Mouse (Mus musculus) intestine, postnatal 0 days (tissue): ENCODE data around the gene Tmem120b. TPM values are rescaled to one million over a fixed set of nuclear protein-coding genes. Genes with fewer than 3 reads are reported as not detected.

Source experiments
- ATAC-seq: fragments of 200-750 bp; cut with Nextera tagmentation; 2 replicates; pipeline ENCODE4 v1.8.0; 2017; ENCODE audit warnings: mild to moderate bottlenecking, moderate TSS enrichment, moderate library complexity
- H3K27ac ChIP-seq: fragments of 300-500 bp; sonication (generic); 2 replicates; pipeline ENCODE4 v1.5.1; 2014; ENCODE audit warnings: mild to moderate bottlenecking, low read depth, low read length, moderate library complexity
- H3K27me3 ChIP-seq: fragments of 300-500 bp; sonication (generic); replicated peaks from 2 replicates; pipeline ENCODE4 v1.6.1; 2014; ENCODE audit warnings: low read length, mixed read lengths; ENCODE audit not compliant: control insufficient read depth, insufficient read depth
- H3K36me3 ChIP-seq: fragments of 300-500 bp; sonication (generic); 2 replicates; pipeline ENCODE4 v1.6.1; 2014; ENCODE audit warnings: mild to moderate bottlenecking, moderate library complexity; ENCODE audit not compliant: control insufficient read depth, insufficient read depth
- H3K4me1 ChIP-seq: fragments of 300-500 bp; sonication (generic); replicated peaks from 2 replicates; pipeline ENCODE4 v1.6.1; 2014; ENCODE audit warnings: antibody characterized with exemption, low read length, mixed read lengths; ENCODE audit not compliant: control insufficient read depth, insufficient read depth
- H3K4me2 ChIP-seq: fragments of 300-500 bp; sonication (generic); replicated peaks from 2 replicates; pipeline ENCODE4 v1.6.1; 2014; ENCODE audit warnings: low read depth, mild to moderate bottlenecking, moderate library complexity
- H3K4me3 ChIP-seq: fragments of 300-500 bp; sonication (generic); 2 replicates; pipeline ENCODE4 v1.5.1; 2014; ENCODE audit warnings: low read depth, low read length
- H3K9ac ChIP-seq: fragments of 300-500 bp; sonication (generic); 2 replicates; pipeline ENCODE4 v1.6.1; 2014; ENCODE audit warnings: mild to moderate bottlenecking, low read depth, low read length
- H3K9me3 ChIP-seq: fragments of 300-500 bp; sonication (generic); 2 replicates; pipeline ENCODE4 v1.6.1; 2016; ENCODE audit warnings: mixed run types; ENCODE audit not compliant: control insufficient read depth
- CTCF ChIP-seq: sonication (generic); IDR thresholded peaks from 2 replicates; pipeline ENCODE4 v1.5.1; 2016; ENCODE audit warnings: low read depth, mild to moderate bottlenecking, control low read depth, antibody characterized with exemption, moderate library complexity
- WGBS: fragments of 180-500 bp; shearing (Covaris S2); extraction: QIAGEN DNeasy Blood & Tissue Kit; methylation state at CpG from one replicate; pipeline ENCODE4 v1.1.7; 2014; 5-methylcytosine and 5-hydroxymethylcytosine counted together
- polyA plus RNA-seq: library from polyadenylated mRNA; unstranded; fragments of >200 nt; fragmentation: Nextera tagmentation; extraction: Ambion mirVana; gene quantifications from 2 replicates; pipeline ENCODE4 v1.2.1, GENCODE M21; 2015

Tmem120b gene
- polyA plus RNA-seq, 1 experiment from 2014 or later: 3.2 TPM

- no peaks in the 10 kb centered on the region for H3K27me3 ChIP-seq
- peaks cover 22% of the 10 kb centered on the region for H3K36me3 ChIP-seq
- H3K4me2 ChIP-seq: peak overlapping the region; percentile 98
- H3K4me3 ChIP-seq: peak overlapping the region; percentile 86
- peak overlapping the region; percentile 99 for H3K9ac ChIP-seq
- ATAC-seq: no peak
- H3K27ac ChIP-seq: peak overlapping the region; percentile 96
- WGBS: 3% methylated on average over 23 of the region's 24 CpGs
- 0 out of 2 replicates have a peak, but pooled peaks cover 3% of the 10 kb centered on the region for H3K4me1 ChIP-seq
- no peak for TF ChIP-seq CTCF
- no peaks in the 10 kb centered on the region for H3K9me3 ChIP-seq
Observed at GRCm38 (mm10) chr5:123143251-123143970, 75.2 kb downstream of the Tmem120b start.

GRCm38 (mm10) chr5:123143971-123144745, 75.9 kb downstream of the Tmem120b start:
- no peaks in the 10 kb centered on the region for H3K27me3 ChIP-seq
- WGBS: 4% methylated on average over 17 of the region's 17 CpGs
- ATAC-seq: no peak
- peak overlapping the region; percentile 96 for H3K27ac ChIP-seq
- peak overlapping the region; percentile 99; the same call in 1 of the 2 replicates for H3K9ac ChIP-seq
- H3K4me1 ChIP-seq: 0 out of 2 replicates have a peak, but pooled peaks cover 5% of the 10 kb centered on the region
- no peak for TF ChIP-seq CTCF
- no peaks in the 10 kb centered on the region for H3K9me3 ChIP-seq
- H3K4me2 ChIP-seq: peak overlapping the region; percentile 98
- H3K36me3 ChIP-seq: peaks cover 29% of the 10 kb centered on the region
- peak overlapping the region; percentile 86 for H3K4me3 ChIP-seq

- 33% methylated on average over 20 of the region's 20 CpGs for WGBS
- 0 out of 2 replicates have a peak overlapping the region, but pooled peaks have one; percentile 22 for H3K9ac ChIP-seq
- peaks cover 31% of the 10 kb centered on the region for H3K36me3 ChIP-seq
- no peak for ATAC-seq
- H3K4me3 ChIP-seq: peak overlapping the region; percentile 86
- H3K9me3 ChIP-seq: no peaks in the 10 kb centered on the region
- peak overlapping the region; percentile 98 for H3K4me2 ChIP-seq
- H3K27me3 ChIP-seq: no peaks in the 10 kb centered on the region
- H3K4me1 ChIP-seq: 0 out of 2 replicates have a peak, but pooled peaks cover 9% of the 10 kb centered on the region
- no peak overlapping the region for H3K27ac ChIP-seq
- TF ChIP-seq CTCF: no peak
Observed at GRCm38 (mm10) chr5:123144746-123145590, 76.8 kb downstream of the Tmem120b start.

- ATAC-seq: no peak
- H3K4me1 ChIP-seq: peaks cover 17% of the 10 kb centered on the region; the same call in 1 of the 2 replicates
Observed at GRCm38 (mm10) chr5:123146357-123146756, 78.1 kb downstream of the Tmem120b start.

GRCm38 (mm10) chr5:123147569-123147968, 79.4 kb downstream of the Tmem120b start:
- 80% methylated on average over 17 of the region's 17 CpGs for WGBS
- no peaks in the 10 kb centered on the region for H3K27me3 ChIP-seq
- no peak overlapping the region for H3K4me2 ChIP-seq
- no peak overlapping the region for H3K4me3 ChIP-seq
- H3K27ac ChIP-seq: no peak overlapping the region
- no peak for ATAC-seq
- TF ChIP-seq CTCF: no peak
- peaks cover 17% of the 10 kb centered on the region; the same call in 1 of the 2 replicates for H3K4me1 ChIP-seq
- H3K9ac ChIP-seq: no peak overlapping the region
- H3K9me3 ChIP-seq: no peaks in the 10 kb centered on the region
- H3K36me3 ChIP-seq: peaks cover 50% of the 10 kb centered on the region

More at GRCm38 (mm10) chr5:123146357-123146756, 78.1 kb downstream of the Tmem120b start:
- Histone ChIP-seq H3K27ac (no peak overlapping the region), H3K9me3 (no peaks in the 10 kb centered on the region), H3K9ac (no peak overlapping the region), H3K4me2 (no peak overlapping the region), H3K27me3 (no peaks in the 10 kb centered on the region), H3K4me3 (no peak overlapping the region), H3K36me3 (peaks cover 38% of the 10 kb centered on the region)
- 93% methylated on average over 11 of the region's 11 CpGs for WGBS
- TF ChIP-seq CTCF: no peak
